Mouse (Mus musculus) limb, embryonic 12.5 days (tissue): Measurements from ENCODE around the gene Ppp1r11. TPM values are rescaled to one million over a fixed set of nuclear protein-coding genes. Genes with fewer than 3 reads are reported as not detected.
"Not testable (repeated sequence)": the region's sequence is repeated elsewhere in the genome, so short reads cannot be mapped to it uniquely, and the experiment has no call there.

Source experiments
- ATAC-seq: fragments of 200-750 bp; cut with Nextera tagmentation; 2 replicates; pipeline ENCODE4 v1.8.0; 2017; ENCODE audit warnings: low read depth, moderate TSS enrichment; ENCODE audit not compliant: insufficient number of reproducible peaks, insufficient read depth, low FRiP score, low TSS enrichment
- H3K27ac ChIP-seq: fragments of 300-500 bp; sonication (generic); 2 replicates; pipeline ENCODE4 v1.5.1; 2016; ENCODE audit warnings: mild to moderate bottlenecking, moderate library complexity
- H3K27me3 ChIP-seq: fragments of 300-500 bp; sonication (generic); 2 replicates; pipeline ENCODE4 v1.6.1; 2016; ENCODE audit warnings: mild to moderate bottlenecking, moderate library complexity
- H3K36me3 ChIP-seq: fragments of 300-500 bp; sonication (generic); 2 replicates; pipeline ENCODE4 v1.6.1; 2016; ENCODE audit warnings: mild to moderate bottlenecking, moderate library complexity
- H3K4me1 ChIP-seq: fragments of 300-500 bp; sonication (generic); replicated peaks from 2 replicates; pipeline ENCODE4 v1.6.1; 2016
- H3K4me2 ChIP-seq: fragments of 300-500 bp; sonication (generic); 2 replicates; pipeline ENCODE4 v1.6.1; 2016; ENCODE audit warnings: mild to moderate bottlenecking, moderate library complexity
- H3K4me3 ChIP-seq: fragments of 300-500 bp; sonication (generic); replicated peaks from 2 replicates; pipeline ENCODE4 v1.5.1; 2016; ENCODE audit warnings: mild to moderate bottlenecking
- H3K9ac ChIP-seq: fragments of 300-500 bp; sonication (generic); replicated peaks from 2 replicates; pipeline ENCODE4 v1.6.1; 2016; ENCODE audit warnings: mild to moderate bottlenecking, moderate library complexity
- H3K9me3 ChIP-seq: fragments of 300-500 bp; sonication (generic); 2 replicates; pipeline ENCODE4 v1.6.1; 2016; ENCODE audit warnings: mild to moderate bottlenecking, moderate library complexity
- WGBS: fragments of 180-500 bp; shearing (Covaris S2); methylation state at CpG from one replicate; pipeline ENCODE4 v1.1.7; 2016; 5-methylcytosine and 5-hydroxymethylcytosine counted together
- polyA plus RNA-seq: library from polyadenylated mRNA; unstranded; fragments of >200 nt; fragmentation: Nextera tagmentation; extraction: Ambion mirVana; gene quantifications from 2 replicates; pipeline ENCODE4 v1.2.1, GENCODE M21; 2016

Ppp1r11 gene
- 109 and 116 TPM in 2 replicates for polyA plus RNA-seq

- WGBS, result 2% methylated on average over 36 of the region's 36 CpGs
- peak; percentile 95 for ATAC-seq
- Histone ChIP-seq H3K4me2 (peak within 1 kb of the TSS; percentile 76), H3K9me3 (no peaks in the 10 kb centered on the region), H3K9ac (peak within 1 kb of the TSS; percentile 70), H3K4me1 (peaks cover 6% of the 10 kb centered on the region), H3K27me3 (peaks cover 17% of the 10 kb centered on the region; the same call in 1 of the 2 replicates), H3K36me3 (peaks cover 27% of the 10 kb centered on the region), H3K4me3 (peak within 1 kb of the TSS; percentile 70), H3K27ac (0 out of 2 replicates have a peak within 1 kb of the TSS, but pooled peaks have one; percentile 59)
Measured at GRCm38 (mm10) chr17:36950981-36951947, at the start of gene Ppp1r11. TSS of gene Ppp1r11 (minus strand) at chr17:36951741.

GRCm38 (mm10) chr17:37000863-37001262 lies 49.3 kb upstream of the Ppp1r11 start, which contains the start of gene Zfp57:
TSS of gene Zfp57 (plus strand) at chr17:37001163.
- peak within 1 kb of the TSS; percentile 93 for H3K27ac ChIP-seq
- 91% methylated on average over 7 of the region's 7 CpGs for WGBS
- no peaks in the 10 kb centered on the region for H3K9me3 ChIP-seq
- H3K4me2 ChIP-seq, result peak within 1 kb of the TSS; percentile 63
- no peak for ATAC-seq
- peak within 1 kb of the TSS; percentile 72 for H3K4me3 ChIP-seq
- H3K4me1 ChIP-seq, result no peaks in the 10 kb centered on the region
- H3K27me3 ChIP-seq, result no peaks in the 10 kb centered on the region
- peaks cover 13% of the 10 kb centered on the region for H3K36me3 ChIP-seq
- no peak within 1 kb of the TSS for H3K9ac ChIP-seq

- no peaks in the 10 kb centered on the region for H3K4me1 ChIP-seq
- H3K27ac ChIP-seq, result no peak overlapping the region
- H3K9ac ChIP-seq, result no peak overlapping the region
- no peaks in the 10 kb centered on the region for H3K27me3 ChIP-seq
- no peak overlapping the region for H3K4me2 ChIP-seq
- H3K9me3 ChIP-seq, result no peaks in the 10 kb centered on the region
- ATAC-seq, result no peak
- no peak overlapping the region for H3K4me3 ChIP-seq
- no peaks in the 10 kb centered on the region for H3K36me3 ChIP-seq
- WGBS, result 73% methylated on average over 2 of the region's 2 CpGs
Measured at GRCm38 (mm10) chr17:36998477-36998876, 46.9 kb upstream of the Ppp1r11 start.

GRCm38 (mm10) chr17:36997033-36997735 lies 45.6 kb upstream of the Ppp1r11 start:
- WGBS, result 28% methylated on average over 7 of the region's 7 CpGs
- Histone ChIP-seq H3K9ac (no peak overlapping the region; the same call in 1 of the 2 replicates), H3K27ac (no peak overlapping the region), H3K36me3 (no peaks in the 10 kb centered on the region), H3K4me2 (no peak overlapping the region), H3K4me1 (no peaks in the 10 kb centered on the region), H3K27me3 (no peaks in the 10 kb centered on the region), H3K9me3 (no peaks in the 10 kb centered on the region), H3K4me3 (no peak overlapping the region)
- no peak for ATAC-seq

GRCm38 (mm10) chr17:36995448-36995847 lies 43.9 kb upstream of the Ppp1r11 start:
- Histone ChIP-seq H3K4me2 (no peak overlapping the region), H3K27ac (no peak overlapping the region), H3K9me3 (no peaks in the 10 kb centered on the region), H3K36me3 (no peaks in the 10 kb centered on the region), H3K4me1 (no peaks in the 10 kb centered on the region), H3K9ac (no peak overlapping the region), H3K27me3 (no peaks in the 10 kb centered on the region), H3K4me3 (no peak overlapping the region)
- 72% methylated on average over 3 of the region's 3 CpGs for WGBS
- ATAC-seq, result no peak

- no peaks in the 10 kb centered on the region for H3K9me3 ChIP-seq
- no peak overlapping the region for H3K4me3 ChIP-seq
- H3K27me3 ChIP-seq, result peaks cover 4% of the 10 kb centered on the region
- no peak overlapping the region for H3K9ac ChIP-seq
- ATAC-seq, result no peak
- no peak overlapping the region for H3K27ac ChIP-seq
- H3K4me1 ChIP-seq, result no peaks in the 10 kb centered on the region
- WGBS, result 85% methylated on average over 2 of the region's 2 CpGs
- no peaks in the 10 kb centered on the region for H3K36me3 ChIP-seq
- H3K4me2 ChIP-seq, result no peak overlapping the region
Measured at GRCm38 (mm10) chr17:36994528-36994927, 43.0 kb upstream of the Ppp1r11 start.

GRCm38 (mm10) chr17:36993770-36994325 lies 42.3 kb upstream of the Ppp1r11 start:
- Histone ChIP-seq H3K4me3 (no peak overlapping the region), H3K9me3 (no peaks in the 10 kb centered on the region), H3K4me2 (no peak overlapping the region), H3K4me1 (no peaks in the 10 kb centered on the region), H3K9ac (no peak overlapping the region), H3K36me3 (no peaks in the 10 kb centered on the region), H3K27ac (no peak overlapping the region), H3K27me3 (peaks cover 11% of the 10 kb centered on the region)
- ATAC-seq, result no peak
- WGBS, result 82% methylated on average over 4 of the region's 4 CpGs

GRCm38 (mm10) chr17:36992336-36993104 lies 41.0 kb upstream of the Ppp1r11 start:
- 0 out of 2 replicates have a peak, but pooled peaks cover 2% of the 10 kb centered on the region for H3K4me1 ChIP-seq
- 58% methylated on average over 3 of the region's 3 CpGs for WGBS
- H3K36me3 ChIP-seq, result no peaks in the 10 kb centered on the region
- H3K9ac ChIP-seq, result no peak overlapping the region
- no peak for ATAC-seq
- no peak overlapping the region for H3K4me2 ChIP-seq
- H3K27ac ChIP-seq, result no peak overlapping the region
- H3K27me3 ChIP-seq, result peaks cover 24% of the 10 kb centered on the region
- H3K4me3 ChIP-seq, result no peak overlapping the region
- H3K9me3 ChIP-seq, result no peaks in the 10 kb centered on the region

GRCm38 (mm10) chr17:36990630-36991029 lies 39.1 kb upstream of the Ppp1r11 start:
- 87% methylated on average over 6 of the region's 6 CpGs for WGBS
- not testable (repeated sequence) for H3K4me2 ChIP-seq, H3K9me3 ChIP-seq, H3K4me3 ChIP-seq, H3K4me1 ChIP-seq, H3K36me3 ChIP-seq, ATAC-seq, H3K27ac ChIP-seq, H3K9ac ChIP-seq
- peaks cover 32% of the 10 kb centered on the region for H3K27me3 ChIP-seq

GRCm38 (mm10) chr17:36989437-36989836 lies 37.9 kb upstream of the Ppp1r11 start, which contains the start of gene H2-M5:
TSS of gene H2-M5 (minus strand) at chr17:36989537.
- Histone ChIP-seq H3K4me3 (peak within 1 kb of the TSS; percentile 23), H3K4me1 (0 out of 2 replicates have a peak, but pooled peaks cover 2% of the 10 kb centered on the region), H3K27ac (no peak within 1 kb of the TSS), H3K27me3 (peaks cover 32% of the 10 kb centered on the region), H3K36me3 (no peaks in the 10 kb centered on the region), H3K9ac (no peak within 1 kb of the TSS), H3K9me3 (no peaks in the 10 kb centered on the region), H3K4me2 (peak within 1 kb of the TSS; percentile 44)
- no peak for ATAC-seq
- WGBS, result 27% methylated on average over 5 of the region's 5 CpGs
